Mouse (Mus musculus) hindbrain, embryonic 14.5 days (tissue): ENCODE results near the gene Zkscan2. TPM values are rescaled to one million over a fixed set of nuclear protein-coding genes. Genes with fewer than 3 reads are reported as not detected.
A peak's percentile ranks its signal among the peaks of the same experiment; 100 is the strongest.

Source experiments
- ATAC-seq: fragments of 200-750 bp; cut with Nextera tagmentation; 2 replicates; pipeline ENCODE4 v1.8.0; 2017; ENCODE audit warnings: moderate number of reproducible peaks, mild to moderate bottlenecking, moderate TSS enrichment, moderate library complexity; ENCODE audit not compliant: low FRiP score
- DNase-seq: peaks from one replicate; pipeline ENCODE4 v3.0.0-alpha.2; 2015; ENCODE audit warnings: low spot score
- H3K27ac ChIP-seq: fragments of 300-500 bp; sonication (generic); 2 replicates; pipeline ENCODE4 v1.5.1; 2014; ENCODE audit warnings: mild to moderate bottlenecking, moderate library complexity
- H3K27me3 ChIP-seq: fragments of 300-500 bp; sonication (generic); 2 replicates; pipeline ENCODE4 v1.6.1; 2014; ENCODE audit warnings: mild to moderate bottlenecking, low read length, mixed read lengths; ENCODE audit not compliant: control insufficient read depth, insufficient read depth
- H3K36me3 ChIP-seq: fragments of 300-500 bp; sonication (generic); replicated peaks from 2 replicates; pipeline ENCODE4 v1.6.1; 2014; ENCODE audit not compliant: control insufficient read depth, insufficient read depth
- H3K4me1 ChIP-seq: fragments of 300-500 bp; sonication (generic); replicated peaks from 2 replicates; pipeline ENCODE4 v1.6.1; 2014; ENCODE audit warnings: antibody characterized with exemption, low read length, mixed read lengths; ENCODE audit not compliant: control insufficient read depth, insufficient read depth
- H3K4me2 ChIP-seq: fragments of 300-500 bp; sonication (generic); replicated peaks from 2 replicates; pipeline ENCODE4 v1.6.1; 2014; ENCODE audit warnings: mild to moderate bottlenecking, moderate library complexity
- H3K4me3 ChIP-seq: fragments of 300-500 bp; sonication (generic); replicated peaks from 2 replicates; pipeline ENCODE4 v1.5.1; 2014; ENCODE audit warnings: mild to moderate bottlenecking, low read length
- H3K9ac ChIP-seq: fragments of 300-500 bp; sonication (generic); 2 replicates; pipeline ENCODE4 v1.6.1; 2014
- H3K9me3 ChIP-seq: fragments of 300-500 bp; sonication (generic); 2 replicates; pipeline ENCODE4 v1.6.1; 2016; ENCODE audit warnings: low read length; ENCODE audit not compliant: control insufficient read depth
- WGBS: fragments of 180-500 bp; shearing (Covaris S2); extraction: QIAGEN DNeasy Blood & Tissue Kit; methylation state at CpG from one replicate; pipeline ENCODE4 v1.1.7; 2014; 5-methylcytosine and 5-hydroxymethylcytosine counted together
- polyA plus RNA-seq: library from polyadenylated mRNA; unstranded; fragments of >200 nt; fragmentation: Nextera tagmentation; extraction: Ambion mirVana; gene quantifications from 2 replicates; pipeline ENCODE4 v1.2.1, GENCODE M21; 2014

The Zkscan2 gene
- polyA plus RNA-seq = 15.4 and 16.9 TPM in 2 replicates

GRCm38 (mm10) chr7:123500239-123501219 is at the start of gene Zkscan2:
Gene Zkscan2, minus strand, starts transcription at chr7:123500449.
- H3K27me3 ChIP-seq = no peaks in the 10 kb centered on the region
- H3K4me3 ChIP-seq = peak within 1 kb of the TSS; percentile 69
- under 1% methylated on average over 70 of the region's 71 CpGs for whole genome bisulfite sequencing
- H3K4me2 ChIP-seq = peak within 1 kb of the TSS; percentile 75
- H3K9ac ChIP-seq = peak within 1 kb of the TSS; percentile 89
- peaks cover 25% of the 10 kb centered on the region for H3K36me3 ChIP-seq
- no peaks in the 10 kb centered on the region for H3K9me3 ChIP-seq
- ATAC-seq = peak; percentile 95
- H3K27ac ChIP-seq = peak within 1 kb of the TSS; percentile 95
- H3K4me1 ChIP-seq = peaks cover 27% of the 10 kb centered on the region
- DNase-seq = peak; percentile 94

- no peaks in the 10 kb centered on the region; the same call in 1 of the 2 replicates for H3K4me1 ChIP-seq
- no peaks in the 10 kb centered on the region for H3K27me3 ChIP-seq
- no peak overlapping the region for H3K27ac ChIP-seq
- no peak overlapping the region for H3K9ac ChIP-seq
- ATAC-seq = no peak
- no peak for DNase-seq
- 0 out of 2 replicates have a peak, but pooled peaks cover 8% of the 10 kb centered on the region for H3K9me3 ChIP-seq
- no peaks in the 10 kb centered on the region for H3K36me3 ChIP-seq
- H3K4me2 ChIP-seq = no peak overlapping the region
- H3K4me3 ChIP-seq = no peak overlapping the region
- WGBS = 93% methylated on average over 3 of the region's 3 CpGs
Observed at GRCm38 (mm10) chr7:123529190-123529589, 28.9 kb upstream of the Zkscan2 start.

DNA sequence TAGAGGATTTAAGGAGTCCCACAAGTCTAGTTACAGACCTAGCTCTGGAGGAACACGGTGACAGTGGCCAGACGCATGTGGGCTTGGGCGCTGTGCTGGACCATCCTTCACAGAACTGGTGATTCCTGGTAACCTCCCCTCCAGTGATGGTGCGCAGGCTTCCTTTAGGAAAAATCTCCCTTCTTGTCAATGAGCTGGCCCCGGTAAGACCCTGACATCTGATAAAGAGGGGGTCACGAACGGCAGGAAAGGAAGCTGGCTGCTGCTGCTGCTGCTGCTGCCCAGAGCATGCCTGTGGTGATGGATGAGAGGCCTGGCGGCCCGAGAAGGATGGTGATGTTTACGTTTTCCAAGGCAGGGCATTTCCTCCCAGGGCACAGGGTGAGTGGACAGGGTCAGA is 25.5 kb upstream of the Zkscan2 start:
- Histone ChIP-seq H3K4me3 (no peak overlapping the region), H3K27ac (no peak overlapping the region), H3K9me3 (no peaks in the 10 kb centered on the region), H3K27me3 (no peaks in the 10 kb centered on the region), H3K4me2 (no peak overlapping the region), H3K9ac (no peak overlapping the region), H3K36me3 (no peaks in the 10 kb centered on the region), H3K4me1 (no peaks in the 10 kb centered on the region; the same call in 1 of the 2 replicates)
- ATAC-seq (no peak), DNase-seq (no peak)
- 60% methylated on average over 10 of the region's 10 CpGs for WGBS

DNA sequence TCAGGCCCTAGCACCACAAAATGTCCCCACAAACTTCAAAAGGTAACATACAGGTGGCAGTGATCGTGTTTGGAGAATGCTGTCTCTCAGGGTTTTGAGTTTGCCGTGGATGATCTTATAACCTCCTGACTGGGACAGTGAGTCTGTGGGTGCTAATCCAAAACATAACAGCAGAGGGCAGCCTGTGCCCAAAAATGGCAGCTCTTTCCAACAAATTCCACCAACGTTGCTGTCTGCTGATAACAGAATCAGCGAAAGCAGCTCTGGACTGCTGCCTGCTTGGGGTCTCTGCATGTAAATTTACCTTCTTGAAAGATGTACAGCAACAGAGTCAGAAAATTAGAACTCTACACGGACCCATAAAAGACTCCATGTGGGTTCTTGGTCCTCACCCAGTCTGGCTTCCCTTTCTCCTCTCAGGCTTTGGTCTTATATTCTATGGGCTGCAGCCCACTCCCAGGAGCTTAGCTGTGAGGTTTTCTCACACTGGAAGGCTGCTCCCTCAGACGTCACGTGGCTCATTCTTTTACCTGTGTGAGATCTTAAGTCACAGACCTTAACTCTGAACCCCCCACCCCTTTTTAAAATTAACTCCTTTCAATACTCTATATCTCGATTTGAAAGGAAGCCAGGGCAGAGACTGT is 24.1 kb upstream of the Zkscan2 start:
- H3K4me3 ChIP-seq = no peak overlapping the region
- 25% methylated on average over 8 of the region's 8 CpGs for WGBS
- peak; percentile 93 for DNase-seq
- H3K27ac ChIP-seq = no peak overlapping the region
- no peaks in the 10 kb centered on the region; the same call in 1 of the 2 replicates for H3K4me1 ChIP-seq
- H3K36me3 ChIP-seq = no peaks in the 10 kb centered on the region
- no peaks in the 10 kb centered on the region for H3K9me3 ChIP-seq
- H3K9ac ChIP-seq = no peak overlapping the region
- H3K27me3 ChIP-seq = no peaks in the 10 kb centered on the region
- peak; percentile 34; the same call in 1 of the 2 replicates for ATAC-seq
- no peak overlapping the region for H3K4me2 ChIP-seq

- no peak for ATAC-seq
- Histone ChIP-seq H3K27me3 (no peaks in the 10 kb centered on the region), H3K4me1 (no peaks in the 10 kb centered on the region), H3K9ac (no peak overlapping the region), H3K36me3 (no peaks in the 10 kb centered on the region), H3K4me2 (no peak overlapping the region), H3K9me3 (no peaks in the 10 kb centered on the region), H3K4me3 (no peak overlapping the region), H3K27ac (no peak overlapping the region)
- WGBS = 77% methylated on average over 7 of the region's 7 CpGs
- no peak for DNase-seq
Observed at GRCm38 (mm10) chr7:123507946-123508345, 7.7 kb upstream of the Zkscan2 start.

- ATAC-seq = no peak
- H3K9me3 ChIP-seq = no peaks in the 10 kb centered on the region
- peaks cover 23% of the 10 kb centered on the region for H3K4me1 ChIP-seq
- H3K27me3 ChIP-seq = no peaks in the 10 kb centered on the region
- no peak overlapping the region for H3K9ac ChIP-seq
- no peak overlapping the region for H3K4me3 ChIP-seq
- H3K27ac ChIP-seq = no peak overlapping the region
- no peak for DNase-seq
- H3K36me3 ChIP-seq = no peaks in the 10 kb centered on the region
- 48% methylated on average over 1 of the region's 1 CpGs for WGBS
- no peak overlapping the region for H3K4me2 ChIP-seq
Observed at GRCm38 (mm10) chr7:123503358-123503757, 3.1 kb upstream of the Zkscan2 start.

- peak; percentile 27 for DNase-seq
- WGBS = 37% methylated on average over 19 of the region's 19 CpGs
- Histone ChIP-seq H3K9ac (peak overlapping the region; percentile 89), H3K4me1 (peaks cover 27% of the 10 kb centered on the region), H3K4me2 (peak overlapping the region; percentile 75), H3K4me3 (peak overlapping the region; percentile 69), H3K27ac (peak overlapping the region; percentile 95), H3K27me3 (no peaks in the 10 kb centered on the region), H3K9me3 (no peaks in the 10 kb centered on the region), H3K36me3 (peaks cover 34% of the 10 kb centered on the region)
- peak; percentile 29 for ATAC-seq
Observed at GRCm38 (mm10) chr7:123499481-123500238, 589 bp downstream of the Zkscan2 start.

DNA sequence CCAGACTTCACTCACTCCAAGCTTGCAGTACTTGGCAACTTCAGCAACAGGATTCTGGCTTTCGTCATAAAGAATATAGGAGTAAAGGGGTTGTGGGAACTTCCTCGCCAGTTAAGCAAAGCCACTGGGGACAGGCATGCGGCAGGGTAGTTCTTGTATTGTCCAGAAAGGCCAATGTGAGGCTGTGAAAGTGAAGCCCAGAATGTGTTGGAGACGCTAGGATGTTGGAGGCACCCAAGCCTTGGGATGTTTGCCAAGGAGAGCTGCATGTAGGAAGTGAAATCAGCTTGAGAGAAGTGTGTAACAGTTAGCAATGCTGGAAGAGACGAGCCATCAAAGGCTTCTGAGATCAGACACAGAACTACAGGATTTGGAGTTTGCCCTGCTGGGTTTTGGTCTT is 12.5 kb downstream of the Zkscan2 start:
- Histone ChIP-seq H3K4me2 (no peak overlapping the region), H3K27me3 (no peaks in the 10 kb centered on the region), H3K4me1 (no peaks in the 10 kb centered on the region), H3K4me3 (no peak overlapping the region), H3K9ac (no peak overlapping the region), H3K36me3 (peaks cover 54% of the 10 kb centered on the region), H3K27ac (no peak overlapping the region), H3K9me3 (no peaks in the 10 kb centered on the region)
- ATAC-seq (no peak), DNase-seq (no peak)
- WGBS = 86% methylated on average over 5 of the region's 5 CpGs
